Mouse (Mus musculus) urinary bladder, postnatal 4 days (tissue): Measurements from ENCODE around the gene Pcx.
"Not testable (repeated sequence)": the region's sequence is repeated elsewhere in the genome, so short reads cannot be mapped to it uniquely, and the experiment has no call there.

Source experiments
- DNase-seq, 2 experiments: peaks; one replicate each; pipeline ENCODE4 v3.0.0; 2021 to 2022; ENCODE audit warnings: low spot score in 2 of 2

Gene Pcx

GRCm38 (mm10) chr19:4586783-4587182 is 76.5 kb downstream of the Pcx start:
- DNase-seq = not testable (repeated sequence)

DNA sequence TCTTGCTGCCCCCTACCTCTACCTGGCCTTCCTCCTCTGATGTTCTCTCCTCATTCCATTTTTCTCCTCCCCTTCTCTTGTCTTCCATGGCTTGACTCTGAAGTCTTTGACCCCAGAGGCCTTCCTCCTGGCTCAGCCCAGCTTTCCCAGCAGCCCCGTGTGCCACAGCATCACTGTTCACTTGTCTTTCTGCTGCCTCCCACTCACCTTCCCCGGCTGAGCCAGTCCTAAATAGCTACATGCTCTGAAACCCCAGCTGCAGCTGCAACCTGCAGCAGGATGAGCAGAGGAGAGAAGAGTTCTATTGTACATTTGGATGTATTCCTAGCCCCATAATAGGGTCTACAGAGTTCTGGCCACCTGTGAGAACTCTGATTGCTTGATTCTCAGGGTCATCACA is 77.2 kb downstream of the Pcx start:
- no peak for DNase-seq

GRCm38 (mm10) chr19:4588430-4588829 is 78.2 kb downstream of the Pcx start:
- no peak for DNase-seq

- no peak for DNase-seq
These were observed 78.8 kb downstream of the Pcx start for GRCm38 (mm10) chr19:4589081-4589480.

DNA sequence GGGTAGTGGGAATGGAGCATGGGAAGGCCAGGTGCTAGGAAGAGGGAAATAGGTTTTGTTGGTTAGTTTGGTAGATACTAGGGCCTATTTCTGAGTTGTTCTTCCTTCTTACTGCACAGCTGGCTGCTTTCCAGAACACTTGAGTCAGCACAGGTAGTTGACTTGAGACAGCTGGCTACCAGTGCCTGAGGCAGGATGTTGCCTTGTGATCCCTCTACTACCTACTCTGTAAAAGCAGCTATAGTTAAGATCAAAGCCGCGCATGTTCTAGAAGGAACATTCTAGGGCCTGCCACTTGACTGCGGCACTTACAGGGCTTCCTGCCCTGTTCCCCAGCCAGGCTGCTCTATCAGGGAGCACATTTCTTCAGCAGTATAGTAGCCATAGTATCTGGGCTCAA is 79.8 kb downstream of the Pcx start:
- no peak for DNase-seq

DNA sequence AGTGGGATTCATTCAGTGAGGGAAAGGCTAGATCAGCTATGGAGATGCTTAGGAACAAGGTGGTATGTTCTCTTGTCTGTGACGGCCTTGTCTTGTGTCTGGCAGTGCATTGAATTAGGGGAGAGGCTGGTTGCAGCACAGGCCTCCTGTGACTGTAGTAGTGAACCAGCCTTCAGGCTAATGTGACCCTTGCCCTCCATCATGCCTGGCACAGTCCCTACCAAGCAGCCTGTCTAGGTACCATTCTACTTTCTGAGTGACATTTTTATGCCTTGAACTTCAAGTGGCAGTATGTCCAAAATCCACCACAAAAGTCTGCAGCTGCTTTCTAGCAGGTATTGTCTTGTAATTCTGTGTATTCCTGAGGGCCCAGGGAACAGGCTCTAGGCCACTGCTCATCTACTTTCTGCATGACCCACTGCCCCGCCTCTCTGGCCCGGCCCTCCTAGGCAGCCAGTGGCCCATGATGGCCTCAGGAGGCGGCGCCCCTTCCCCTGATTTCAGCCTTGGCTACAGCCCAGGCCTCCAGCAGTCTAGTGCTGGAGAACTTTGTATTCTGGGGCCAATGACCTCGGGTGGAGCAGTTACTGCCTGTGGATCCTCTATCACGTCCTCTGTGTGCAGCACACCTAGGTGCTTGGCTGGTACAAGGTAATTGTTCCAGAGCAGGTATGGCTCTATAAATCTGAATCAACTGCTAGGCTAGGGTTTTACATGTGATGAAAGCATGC is 83.7 kb downstream of the Pcx start:
- DNase-seq = no peak

- no peak for DNase-seq
These were observed 85.8 kb downstream of the Pcx start for GRCm38 (mm10) chr19:4596071-4596470.

DNA sequence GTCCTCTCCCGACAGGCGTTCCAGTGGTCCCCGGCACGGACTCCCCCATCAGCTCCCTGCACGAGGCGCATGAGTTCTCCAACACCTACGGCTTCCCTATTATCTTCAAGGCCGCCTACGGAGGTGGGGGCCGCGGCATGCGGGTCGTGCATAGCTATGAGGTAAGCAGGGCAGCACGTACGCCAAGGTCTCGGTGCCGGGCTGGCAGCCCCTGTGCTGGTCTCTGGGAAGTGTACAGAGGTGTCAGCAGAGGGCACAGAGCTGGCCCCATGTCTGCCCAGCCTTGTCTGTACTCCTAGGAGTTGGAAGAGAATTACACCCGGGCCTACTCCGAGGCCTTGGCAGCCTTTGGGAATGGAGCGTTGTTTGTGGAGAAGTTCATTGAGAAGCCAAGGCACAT is 92.2 kb downstream of the Pcx start:
- no peak for DNase-seq

DNA sequence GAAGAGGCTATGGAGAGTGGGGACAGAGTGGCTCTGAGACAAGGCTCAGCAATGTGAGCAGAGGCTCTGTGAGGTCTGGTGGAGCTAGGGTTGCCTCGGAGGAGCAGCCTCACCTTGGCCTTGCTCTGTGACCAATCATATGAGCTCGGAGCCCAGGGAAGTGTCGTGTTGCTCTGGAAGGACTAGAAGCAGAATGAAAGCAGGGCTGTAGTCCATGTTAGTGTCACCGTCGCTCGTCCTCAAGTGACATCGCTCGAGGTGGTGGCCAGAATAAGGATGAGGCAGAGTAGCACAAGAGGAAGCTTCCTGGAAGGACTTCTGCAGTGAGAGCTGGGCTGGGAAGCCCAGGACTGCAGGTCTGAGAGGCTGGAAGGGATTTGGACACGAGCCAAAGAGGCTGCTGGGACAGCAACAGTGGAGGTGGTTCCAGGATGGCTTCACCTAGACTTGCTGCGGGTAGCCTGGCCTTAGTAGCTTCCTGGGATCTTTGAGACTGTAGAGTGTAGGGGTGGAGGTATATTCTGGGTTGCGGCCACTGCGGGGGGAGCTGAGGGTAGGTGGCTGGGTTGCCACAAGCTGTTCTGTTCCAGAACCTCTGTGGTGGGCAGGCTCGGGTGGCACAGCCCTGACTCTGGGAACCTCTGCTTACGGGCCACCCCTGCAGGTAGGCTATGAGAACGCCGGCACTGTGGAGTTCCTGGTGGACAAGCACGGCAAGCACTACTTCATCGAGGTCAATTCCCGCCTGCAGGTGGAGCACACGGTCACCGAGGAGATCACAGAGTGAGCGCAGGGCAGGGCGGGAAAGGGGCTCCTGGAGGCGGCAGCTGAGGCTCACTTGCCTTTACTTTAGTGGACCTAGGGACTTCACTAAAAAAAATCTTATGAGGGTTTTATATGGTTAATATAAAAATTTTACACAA is 93.8 kb downstream of the Pcx start:
- DNase-seq = no peak

DNA sequence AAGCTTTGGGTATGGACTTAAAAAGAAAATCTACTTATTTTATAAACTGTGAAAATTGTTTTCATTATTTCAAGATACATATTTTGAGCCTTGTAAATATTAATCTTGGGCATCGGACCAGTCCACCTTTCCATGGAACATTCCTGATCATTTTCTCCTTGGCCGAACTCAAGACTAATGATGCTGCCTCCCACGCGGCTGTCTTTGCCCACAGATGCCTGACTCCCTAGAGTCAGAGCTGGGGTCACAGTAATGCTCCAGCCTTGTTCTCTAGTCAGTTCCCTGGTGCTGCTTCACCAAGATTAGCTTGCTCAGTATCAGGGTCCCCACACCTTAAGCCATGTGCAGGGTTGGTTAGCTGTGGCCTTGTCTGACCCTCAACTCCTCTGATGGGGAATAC is 95.4 kb downstream of the Pcx start:
- DNase-seq = no peak

GRCm38 (mm10) chr19:4607406-4607805 is 97.1 kb downstream of the Pcx start:
- DNase-seq = no peak

DNA sequence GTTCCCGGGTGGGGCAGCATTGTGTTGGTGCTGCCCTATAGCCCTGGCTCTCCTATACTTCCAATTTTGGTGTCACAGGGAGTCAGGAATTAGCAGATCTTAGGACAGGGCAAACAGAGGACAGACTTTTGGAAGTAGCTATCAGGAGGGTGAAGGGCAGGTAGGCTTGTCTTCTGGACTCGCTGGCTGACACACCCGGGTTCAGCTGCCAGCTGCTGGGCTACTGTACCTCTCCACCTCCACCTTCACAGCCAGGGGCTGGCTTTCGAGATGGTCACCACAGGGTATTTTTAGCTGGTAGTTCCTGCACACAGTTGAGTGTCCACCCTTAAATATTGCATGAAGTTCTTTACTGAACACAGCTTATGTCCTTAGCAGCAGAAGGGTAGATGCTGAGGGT is 98.2 kb downstream of the Pcx start:
- DNase-seq = no peak

- DNase-seq = no peak
These were observed 99.8 kb downstream of the Pcx start for GRCm38 (mm10) chr19:4610109-4610508.

GRCm38 (mm10) chr19:4612181-4612961 is 102.1 kb downstream of the Pcx start:
- no peak for DNase-seq

GRCm38 (mm10) chr19:4613464-4614304 is 103.4 kb downstream of the Pcx start:
- DNase-seq = no peak

- DNase-seq = no peak
These were observed 104.3 kb downstream of the Pcx start for GRCm38 (mm10) chr19:4614305-4615150.

- DNase-seq = peak; percentile 88
These were observed 105.2 kb downstream of the Pcx start, which contains the start of gene Lrfn4 for GRCm38 (mm10) chr19:4615151-4616093. Gene Lrfn4 (minus strand): TSS chr19:4615667.

GRCm38 (mm10) chr19:4616546-4616945 is 106.3 kb downstream of the Pcx start:
- no peak for DNase-seq

- DNase-seq = no peak
These were observed 107.9 kb downstream of the Pcx start for GRCm38 (mm10) chr19:4618183-4618582.
